Mouse (Mus musculus): Measurements from ENCODE around the gene Actg1.

DNA sequence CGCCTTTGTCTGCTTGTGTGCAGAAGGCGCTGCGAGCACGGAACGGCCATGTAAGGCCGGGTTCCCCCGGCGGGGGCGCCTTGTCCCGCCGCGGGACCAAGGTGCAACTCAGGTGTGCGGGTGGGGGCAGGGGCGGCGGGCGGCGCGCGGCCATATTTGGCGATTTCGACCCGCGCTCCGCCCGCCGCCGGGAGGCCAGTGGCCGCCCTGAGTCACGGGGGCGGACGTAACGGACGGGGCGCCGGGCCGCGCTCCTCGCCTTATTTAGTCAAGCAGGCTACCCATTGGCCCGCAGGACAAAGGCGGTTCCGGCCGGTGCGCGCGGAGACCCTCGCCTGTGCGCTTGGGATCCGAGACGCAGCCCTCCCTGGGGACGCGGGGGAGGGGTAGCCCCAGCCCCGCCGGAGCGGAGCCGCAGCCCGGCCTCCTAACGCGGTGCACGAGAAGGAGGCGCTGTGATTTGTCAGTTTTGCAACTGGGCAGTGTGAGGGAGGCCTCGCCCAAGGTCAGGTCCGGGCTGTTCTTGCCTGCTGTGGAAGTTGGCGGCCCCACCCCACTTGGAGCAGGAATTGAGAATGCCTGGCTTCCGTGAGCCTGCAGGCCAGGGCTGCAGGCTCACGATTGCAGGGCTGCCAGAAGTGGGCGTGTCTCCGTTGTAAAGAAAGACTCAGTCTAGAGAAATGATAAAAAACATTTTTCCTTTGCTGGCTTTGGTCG lies 1.8 kb upstream of the Actg1 start:
- TF ChIP-seq CTCF (IDR thresholded peaks at IDR 0.05; ENCODE audit: insufficient read depth, low read depth, low read length) (0 out of 2 replicates have a peak, but pooled peaks have one; percentile 3), POLR2A (IDR thresholded peaks at IDR 0.05; ENCODE audit: insufficient read depth, low read depth, low read length) (peak; percentile 47; the same call in 1 of the 2 replicates)
